Mouse (Mus musculus) urinary bladder, adult 2 months (tissue): Measurements from ENCODE around the gene Fam173b. TPM values are rescaled to one million over a fixed set of nuclear protein-coding genes. Genes with fewer than 3 reads are reported as not detected.

Experiments used
- DNase-seq: peaks from one replicate; pipeline ENCODE4 v3.0.0; 2022; ENCODE audit warnings: low spot score
- polyA plus RNA-seq: library from polyadenylated mRNA; depleted of rRNA; stranded (reverse); fragments of >200 nt; gene quantifications from 2 replicates; pipeline ENCODE4 v1.2.3, GENCODE M21; 2012

Fam173b gene
- polyA plus RNA-seq, 1 experiment: 20.8 TPM

DNA sequence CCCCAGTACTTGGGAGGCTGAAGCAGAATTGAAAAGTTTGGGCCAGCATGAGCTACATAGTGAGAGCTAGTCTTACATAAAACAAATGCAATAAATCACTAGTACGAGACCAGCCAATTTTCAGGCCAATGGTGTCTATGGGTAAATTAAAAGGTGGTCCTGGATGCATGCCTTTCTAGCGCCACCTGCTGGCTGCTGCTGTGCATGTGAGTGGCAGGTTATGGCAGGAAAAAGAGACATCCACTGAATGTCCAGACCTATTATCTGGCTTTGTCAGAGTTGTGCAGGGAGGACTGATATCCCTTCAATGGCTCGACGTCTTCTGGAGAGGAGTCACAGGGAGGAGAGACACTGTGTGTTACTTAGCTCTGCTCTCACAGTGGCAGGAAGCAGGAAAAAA is 15.1 kb upstream of the Fam173b start:
- DNase-seq: peak; percentile 70

DNA sequence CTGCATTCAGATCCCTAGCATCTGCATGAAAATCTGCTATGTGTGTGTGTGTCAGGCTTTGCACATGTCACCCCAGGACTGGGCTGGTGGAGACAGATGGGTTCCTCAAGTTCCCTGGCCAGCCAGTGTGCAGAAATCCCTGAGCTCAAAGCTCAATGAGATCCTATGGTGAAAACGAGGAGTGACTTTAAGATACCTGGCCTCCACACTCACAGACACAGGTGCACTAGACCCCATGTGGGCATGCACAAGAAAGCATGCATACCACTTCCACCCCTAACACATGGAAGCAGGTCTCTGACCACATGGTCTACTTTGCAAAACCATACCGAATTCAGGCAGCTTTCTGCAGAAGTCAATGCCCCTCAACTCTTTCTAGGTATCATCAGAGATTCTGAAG is 13.9 kb upstream of the Fam173b start:
- no peak for DNase-seq

DNA sequence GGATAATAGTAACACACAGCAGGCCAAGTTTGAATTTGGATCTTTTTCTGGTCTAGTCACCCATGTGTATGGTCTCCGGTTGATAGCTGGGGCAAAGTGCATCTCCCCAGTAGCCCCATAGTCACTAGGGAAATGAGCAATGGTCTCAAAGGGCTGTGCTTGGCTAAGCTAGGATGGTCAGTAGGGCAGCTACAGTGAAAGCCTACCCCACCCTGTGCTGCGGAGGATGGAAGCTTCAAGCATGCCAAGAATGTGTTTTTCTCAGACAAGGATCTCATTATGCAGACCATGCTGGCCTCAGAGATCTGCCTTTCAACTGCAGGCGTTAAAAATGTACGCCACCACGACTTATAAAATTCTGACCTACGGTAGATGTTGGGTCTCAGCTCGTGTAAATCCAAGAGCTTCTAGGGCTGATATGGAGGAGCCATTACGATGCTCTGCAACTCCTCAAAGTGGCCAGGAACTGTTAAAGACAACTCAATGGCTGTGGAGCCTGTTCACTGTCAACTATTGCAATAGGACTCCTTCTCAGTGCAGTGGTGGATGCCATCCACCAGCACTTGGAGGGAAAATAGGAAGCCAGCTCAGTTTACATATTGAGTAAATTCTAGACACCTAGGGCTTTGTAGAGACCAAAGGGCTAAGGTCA is 12.5 kb upstream of the Fam173b start:
- no peak for DNase-seq

DNA sequence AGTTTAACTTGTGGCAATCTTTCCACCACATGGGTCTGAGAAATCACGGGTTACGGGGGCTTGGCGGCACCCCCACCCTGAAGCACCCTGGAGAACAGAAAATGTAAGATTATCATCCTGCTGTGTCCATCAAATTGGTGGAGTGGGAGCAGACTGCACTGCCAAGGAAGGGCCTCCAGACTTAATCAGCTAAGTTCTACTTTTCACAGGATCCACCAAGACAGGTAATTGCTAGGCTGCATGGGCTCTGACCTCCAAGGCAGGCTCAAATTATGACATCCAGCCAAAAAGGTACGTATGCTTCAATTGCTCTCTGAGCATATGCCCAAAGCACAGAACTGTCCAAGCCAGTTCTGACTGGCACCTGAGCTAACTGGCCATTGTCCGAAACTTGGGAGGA is 11.5 kb upstream of the Fam173b start:
- DNase-seq: no peak

DNA sequence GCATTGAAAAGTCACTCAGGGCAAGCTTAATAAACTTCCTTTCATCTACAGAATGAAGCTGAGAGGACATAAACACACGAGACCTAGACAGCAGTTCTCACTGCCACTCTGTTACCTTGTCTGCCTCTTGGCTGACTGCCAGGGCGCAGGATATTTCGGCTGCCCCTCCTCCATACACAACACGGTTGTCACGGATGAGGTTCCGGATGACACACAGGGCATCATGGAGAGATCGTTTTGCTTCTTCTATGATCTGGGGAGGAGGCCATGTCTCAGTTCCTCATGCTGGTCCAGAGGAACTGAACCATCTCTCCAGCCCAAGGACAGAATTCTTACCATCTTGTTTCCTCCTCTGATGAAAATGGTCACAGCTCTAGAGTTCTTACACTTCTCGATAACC is 9.1 kb upstream of the Fam173b start:
- DNase-seq: no peak

DNA sequence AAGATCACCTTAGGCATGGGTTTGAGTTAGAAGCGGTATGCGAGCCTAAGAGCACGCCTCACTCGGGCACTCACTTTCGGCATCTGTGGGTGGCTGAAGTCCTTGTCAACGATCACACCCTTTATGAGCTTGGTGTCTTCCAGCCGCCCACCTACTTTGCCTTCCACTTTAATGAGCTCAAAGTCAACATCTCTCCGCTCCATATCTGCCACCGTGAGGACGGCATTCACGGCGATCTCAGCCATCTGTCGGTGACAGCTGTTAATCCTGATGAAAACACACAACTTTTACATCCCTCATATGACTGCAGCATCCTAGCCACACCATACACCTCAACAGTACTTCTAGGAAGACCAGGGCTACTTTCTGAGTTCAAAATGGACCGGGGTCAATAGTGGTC is 7.4 kb upstream of the Fam173b start:
- no peak for DNase-seq

DNA sequence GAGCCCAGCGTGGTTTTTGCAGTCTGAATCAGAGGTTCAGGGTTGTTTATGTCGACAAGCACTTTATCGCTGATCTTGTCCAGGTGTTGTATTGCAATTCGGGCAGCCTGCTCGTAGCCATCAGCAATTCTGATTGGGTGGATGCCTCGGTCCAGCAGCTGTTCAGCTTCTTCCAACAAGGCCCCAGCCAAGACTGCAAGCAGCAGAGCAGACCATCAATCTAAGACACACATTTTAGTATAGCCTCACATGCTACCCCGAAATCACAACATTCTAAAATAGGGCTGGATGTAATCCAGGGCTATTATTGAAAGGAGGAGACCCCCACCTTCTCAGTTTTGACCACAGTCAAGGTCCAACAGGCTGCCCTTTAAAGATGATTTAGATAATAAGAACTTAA is 6.0 kb upstream of the Fam173b start:
- DNase-seq: no peak

DNA sequence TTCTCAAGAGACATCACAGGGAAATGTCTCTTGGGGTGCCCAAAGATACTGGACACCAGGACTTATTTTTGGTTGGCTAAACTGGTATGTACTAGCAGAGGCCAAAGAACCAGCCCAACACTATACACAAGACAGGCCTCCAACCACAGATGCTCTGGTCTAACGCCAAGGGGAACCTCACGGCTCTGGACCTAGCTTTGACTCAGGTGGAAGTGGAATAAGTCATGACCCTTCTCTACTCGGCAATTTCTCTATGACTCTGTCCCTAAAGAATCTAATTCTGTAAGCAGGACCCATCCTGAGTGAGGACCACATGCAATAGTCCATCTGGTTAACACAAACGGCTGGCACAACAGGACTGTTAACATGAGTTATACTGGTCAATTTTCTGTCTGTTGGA is 1.8 kb upstream of the Fam173b start:
- DNase-seq: no peak

DNA sequence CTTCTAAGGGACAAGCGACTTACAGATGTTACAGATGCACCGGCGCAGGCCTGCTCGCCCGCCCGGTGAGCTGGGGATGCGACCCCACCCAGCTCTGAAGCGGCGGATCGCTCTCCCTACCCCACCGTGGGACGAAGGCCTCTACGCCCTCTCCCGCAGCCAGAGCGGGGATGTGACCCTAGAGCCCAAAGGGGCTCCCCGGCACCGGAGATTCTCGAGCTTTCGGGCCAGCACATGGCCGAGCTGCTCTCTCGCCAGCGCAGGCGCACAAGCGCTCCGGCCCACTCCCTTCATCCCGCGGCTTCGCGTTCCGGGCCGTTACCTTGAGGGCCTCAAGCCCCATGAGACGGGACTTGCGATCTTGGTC is 390 bp upstream of the Fam173b start:
- no peak for DNase-seq

DNA sequence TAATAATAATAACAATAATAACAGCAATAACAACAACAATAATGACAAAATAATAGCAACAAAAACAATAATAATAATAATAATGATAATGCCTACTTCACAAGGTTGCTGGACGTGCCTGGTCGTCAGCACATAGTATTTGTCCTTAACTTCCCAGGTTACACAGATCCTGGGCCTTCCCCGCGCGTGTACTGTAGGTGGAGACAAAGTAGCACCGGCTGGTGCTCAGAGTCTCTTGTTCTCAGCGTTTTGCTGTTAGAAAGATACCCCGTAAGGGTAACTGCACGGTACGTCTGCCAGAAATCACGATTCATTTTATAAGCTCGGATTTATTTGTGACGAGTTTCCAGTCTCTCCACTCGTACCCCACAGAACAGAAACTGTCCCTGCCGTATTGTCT is 774 bp downstream of the Fam173b start:
- DNase-seq: no peak

DNA sequence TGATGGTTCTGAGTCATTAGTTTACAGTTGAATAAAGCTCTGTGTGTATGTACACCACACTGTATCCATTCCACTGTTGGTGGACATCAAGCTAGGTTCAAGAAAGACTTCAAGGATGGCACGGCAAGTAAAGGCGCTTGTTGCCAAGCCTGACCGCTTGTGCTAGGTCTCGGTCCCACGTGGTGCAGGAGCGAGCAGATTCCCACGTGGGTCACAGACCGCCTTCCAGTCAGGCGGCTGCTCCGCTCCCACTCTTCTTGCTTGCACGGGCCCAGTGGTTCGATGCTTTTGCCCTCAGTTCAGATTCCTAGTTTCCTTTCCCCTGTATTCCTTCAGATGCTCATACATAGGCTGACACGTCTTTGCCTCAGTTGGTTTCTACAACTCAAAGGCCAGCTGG is 1.5 kb downstream of the Fam173b start:
- no peak for DNase-seq

DNA sequence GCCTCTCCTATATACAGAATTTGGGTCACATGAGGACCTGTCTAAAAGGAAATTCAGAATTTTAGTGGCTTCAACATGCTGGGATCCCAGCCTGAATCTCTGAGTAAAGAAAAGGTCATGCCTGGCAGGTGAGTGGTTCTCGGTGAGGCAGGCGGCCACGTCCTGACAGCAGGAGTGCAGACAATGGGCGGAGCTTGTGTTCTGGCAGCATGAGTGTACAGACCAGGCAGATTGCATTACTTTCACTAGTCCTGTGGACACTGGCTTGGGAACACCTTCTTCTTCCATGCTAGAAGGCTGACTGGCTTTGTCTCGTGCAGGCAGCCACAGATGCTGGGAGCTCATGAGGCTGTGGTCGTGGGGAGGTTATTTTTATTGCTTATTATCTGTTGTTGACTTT is 5.2 kb downstream of the Fam173b start:
- DNase-seq: no peak

DNA sequence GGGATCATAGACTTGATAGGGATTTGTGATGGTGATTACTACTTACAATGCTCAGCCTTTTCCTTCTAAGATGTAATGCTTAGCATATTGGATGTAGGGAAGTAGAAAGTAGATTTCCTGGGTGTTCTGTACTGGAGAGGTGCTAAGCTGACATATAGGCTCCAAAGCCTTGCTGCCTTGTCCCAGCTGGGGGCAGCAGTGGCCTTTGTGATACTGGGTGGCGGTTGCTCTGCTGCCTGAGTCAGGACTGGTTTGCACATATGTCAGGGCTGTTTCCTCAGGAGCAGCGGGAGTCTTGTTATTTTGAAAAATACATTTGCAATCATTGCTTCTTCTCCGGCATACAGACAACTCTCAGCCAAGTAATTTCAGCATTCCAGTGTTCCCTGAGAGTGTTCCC is 9.4 kb downstream of the Fam173b start:
- DNase-seq: no peak

DNA sequence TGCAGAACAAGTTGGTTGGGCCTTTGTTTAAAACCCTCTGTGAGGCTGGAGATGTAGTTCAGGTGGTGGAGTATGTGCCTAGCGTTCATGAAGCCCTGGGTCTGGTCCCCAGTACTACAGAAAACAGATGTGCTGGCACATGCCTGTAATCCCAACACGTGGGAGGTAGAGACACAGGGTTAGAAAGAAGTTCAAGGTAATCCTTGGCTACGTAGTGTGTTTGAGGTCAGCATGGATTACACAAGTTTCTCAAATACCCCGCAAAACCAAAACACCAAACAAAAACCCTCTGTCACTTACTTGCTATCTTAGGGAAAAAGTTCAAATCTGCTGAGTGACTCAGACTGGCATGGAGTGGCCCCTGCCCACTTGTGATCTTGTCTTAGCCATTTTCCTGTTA is 10.3 kb downstream of the Fam173b start:
- DNase-seq: no peak

DNA sequence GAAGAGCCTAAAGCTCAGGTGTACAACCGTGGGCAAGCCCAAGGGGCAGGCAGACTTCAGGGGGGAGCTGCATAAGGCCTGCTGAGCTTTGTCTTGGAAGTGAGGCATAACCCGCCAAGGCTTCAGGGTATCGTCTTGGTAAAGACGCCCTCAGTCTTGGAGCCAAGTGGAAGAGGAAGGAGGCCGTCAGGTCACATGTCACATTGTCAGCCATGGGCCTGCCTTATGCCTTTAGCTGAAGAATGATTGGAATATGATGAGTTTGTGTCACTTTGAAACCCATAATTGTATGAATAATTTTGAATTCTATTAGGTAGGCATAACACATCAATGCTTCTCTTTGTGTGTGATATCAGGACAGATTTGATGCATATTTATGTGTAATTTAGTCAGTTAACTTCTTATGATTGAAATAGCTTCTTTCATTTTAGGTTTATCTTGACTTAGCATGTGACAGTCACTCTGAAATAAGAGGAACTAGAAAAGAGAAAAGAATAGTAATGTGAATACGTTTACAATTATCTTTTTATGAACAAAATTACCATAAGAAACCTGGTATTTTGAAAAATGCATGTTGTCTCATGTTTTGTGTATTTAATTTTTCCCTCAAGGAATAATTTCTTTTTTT is 12.3 kb downstream of the Fam173b start:
- no peak for DNase-seq

DNA sequence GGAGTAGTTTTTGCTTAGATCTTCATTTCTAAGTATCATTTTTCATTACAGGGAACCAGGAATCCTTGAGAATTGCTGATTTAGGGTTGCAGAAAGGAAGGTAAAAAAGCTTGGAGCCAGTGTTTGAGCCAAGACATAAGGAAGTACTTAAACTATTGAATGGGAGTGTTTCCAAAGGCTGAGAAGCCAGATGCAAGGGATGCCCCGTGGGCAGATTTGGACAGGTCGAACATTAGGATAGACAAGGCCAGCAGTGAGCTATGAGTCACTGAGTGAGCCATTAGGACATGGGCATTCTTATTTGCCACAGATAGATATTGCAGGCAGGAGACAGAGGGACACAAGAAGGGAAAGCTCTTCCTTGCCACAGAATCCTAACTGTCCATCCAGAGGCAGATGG is 13.0 kb downstream of the Fam173b start:
- no peak for DNase-seq

DNA sequence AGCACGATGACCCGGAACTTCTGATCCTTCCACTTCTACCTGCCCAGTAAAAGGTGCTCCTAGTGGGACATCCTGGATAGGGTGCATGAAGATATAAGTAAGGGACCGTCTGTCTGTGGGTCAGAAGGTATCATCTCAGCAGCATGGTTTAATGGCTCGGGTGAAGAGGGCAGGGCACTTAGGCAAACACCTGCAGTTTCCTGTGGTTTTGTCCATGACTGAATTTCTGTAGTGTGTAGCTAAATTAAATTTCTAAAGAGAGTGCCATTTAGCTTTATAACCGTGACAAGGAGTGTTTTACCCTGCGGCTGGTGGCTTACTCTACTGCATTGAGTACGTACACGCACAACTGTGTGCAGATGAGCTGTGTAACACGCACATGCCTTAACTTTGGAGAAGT is 15.6 kb downstream of the Fam173b start:
- no peak for DNase-seq

DNA sequence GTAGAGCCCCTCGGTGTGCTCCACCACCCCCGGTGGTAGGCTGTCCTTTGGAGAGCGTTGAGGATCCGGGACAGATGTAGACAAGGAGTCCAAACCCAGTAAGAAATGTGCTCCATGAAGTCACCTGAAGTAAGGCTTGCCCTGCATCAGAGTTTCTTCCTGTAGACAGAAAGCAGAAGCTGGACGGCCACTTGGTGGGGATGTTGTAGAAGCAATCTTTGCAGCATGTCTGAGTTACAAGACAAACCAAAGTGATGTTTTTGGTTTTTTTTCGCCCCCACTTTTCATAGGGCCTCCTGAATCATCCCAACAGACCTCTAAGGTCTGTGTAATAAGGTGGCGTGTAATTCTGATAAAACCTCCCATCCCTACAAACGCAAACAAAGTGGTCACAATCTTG is 17.9 kb downstream of the Fam173b start:
- DNase-seq: no peak

DNA sequence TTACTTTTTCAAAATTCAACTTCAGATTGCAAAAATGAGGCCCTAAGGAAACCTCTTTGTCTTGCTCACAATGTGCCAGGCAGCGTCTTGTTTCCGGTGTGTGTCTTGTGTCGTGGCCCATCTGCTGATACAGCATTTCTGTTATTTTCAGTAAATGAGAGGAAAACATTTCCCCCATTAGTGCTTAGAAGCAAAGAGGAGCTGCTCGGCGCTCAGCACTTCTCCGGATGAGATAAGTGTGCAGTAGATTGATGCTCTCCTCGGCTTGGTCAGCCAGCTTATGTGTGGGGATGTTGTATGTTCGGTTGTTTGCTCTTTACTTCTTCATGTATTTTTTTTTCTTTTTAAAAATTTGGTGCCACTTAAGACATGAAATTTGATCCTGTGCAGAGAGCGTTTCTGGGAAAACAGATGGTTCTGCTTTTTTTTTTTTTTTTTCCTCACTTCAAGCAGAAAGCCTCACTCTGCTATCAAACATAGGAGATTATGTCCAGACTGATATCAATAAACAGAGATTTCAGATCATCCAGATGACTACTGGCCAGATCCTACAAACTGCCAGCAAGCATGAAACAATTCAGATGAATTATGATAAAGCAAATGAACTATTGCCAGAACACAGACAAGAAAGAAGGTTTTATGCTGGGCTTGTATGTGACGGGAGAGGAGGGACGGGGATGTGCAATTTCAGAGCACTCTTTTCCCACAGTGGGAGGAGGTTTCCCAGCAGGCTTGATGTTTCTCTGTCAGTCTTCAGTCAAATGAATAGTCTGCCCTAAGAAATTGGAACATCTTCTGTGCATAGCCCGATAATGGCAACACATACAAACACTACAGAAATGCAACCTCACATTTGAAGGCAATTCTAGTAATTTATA is 25.9 kb downstream of the Fam173b start:
- no peak for DNase-seq

DNA sequence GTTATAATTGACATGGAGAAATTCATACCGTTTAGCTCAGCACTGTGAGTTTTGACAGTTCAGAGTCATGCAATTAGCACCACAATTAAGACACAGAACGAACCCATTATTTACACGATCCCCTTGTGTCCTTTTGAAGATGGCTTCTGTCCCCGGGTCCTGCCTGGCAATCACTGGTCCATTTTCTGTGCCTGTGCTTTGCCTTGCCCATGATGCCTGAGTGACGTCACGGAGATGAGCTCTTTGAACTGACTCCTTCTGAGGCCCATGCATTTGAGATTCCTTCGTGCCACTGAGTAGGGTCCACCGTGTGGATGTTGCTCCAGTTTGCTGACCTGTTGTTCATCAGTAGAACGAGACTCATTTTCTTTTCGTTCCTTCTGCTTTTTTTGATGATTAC is 26.5 kb downstream of the Fam173b start:
- no peak for DNase-seq

DNA sequence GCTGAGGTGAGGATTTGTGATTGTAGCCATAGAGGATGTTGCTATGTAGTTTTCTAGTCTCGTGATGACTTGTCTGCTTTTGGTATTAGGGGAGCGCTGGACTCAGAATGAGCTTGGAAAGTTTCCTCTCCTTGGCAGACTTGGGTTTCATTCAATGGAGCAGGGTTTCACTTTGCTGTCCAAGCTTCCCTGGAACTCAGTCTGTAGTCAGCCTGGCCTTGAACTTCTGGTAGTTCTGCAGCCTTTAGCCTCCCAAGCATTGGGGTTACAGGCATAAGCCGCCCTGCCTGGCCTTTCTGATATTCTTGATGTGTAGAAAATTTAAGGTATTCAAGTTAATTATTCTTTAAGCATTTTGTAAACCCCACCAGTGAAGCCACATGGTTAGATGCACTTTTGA is 27.9 kb downstream of the Fam173b start:
- DNase-seq: no peak

DNA sequence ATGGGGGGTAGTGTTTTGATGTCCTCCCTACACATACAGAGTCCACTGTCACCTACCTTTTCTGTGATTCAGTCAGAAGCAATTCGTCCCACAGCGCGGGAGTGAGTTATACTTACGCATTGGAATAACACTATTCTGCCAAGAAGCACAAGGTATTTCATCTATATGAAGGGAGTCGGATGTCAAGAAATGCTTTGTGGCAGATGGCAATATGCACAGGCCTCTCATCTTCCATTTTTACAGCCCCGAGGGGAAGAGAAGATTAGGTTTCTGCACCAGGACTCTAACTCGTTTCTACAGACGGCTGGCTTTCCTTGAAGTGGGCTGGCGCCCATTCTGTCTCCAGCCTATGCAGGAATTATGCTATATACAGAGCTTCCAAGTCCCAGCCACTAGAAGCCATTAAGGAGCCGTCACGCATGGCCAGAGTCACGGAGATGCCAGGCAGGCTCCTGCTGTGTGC is 29.8 kb downstream of the Fam173b start:
- DNase-seq: no peak

DNA sequence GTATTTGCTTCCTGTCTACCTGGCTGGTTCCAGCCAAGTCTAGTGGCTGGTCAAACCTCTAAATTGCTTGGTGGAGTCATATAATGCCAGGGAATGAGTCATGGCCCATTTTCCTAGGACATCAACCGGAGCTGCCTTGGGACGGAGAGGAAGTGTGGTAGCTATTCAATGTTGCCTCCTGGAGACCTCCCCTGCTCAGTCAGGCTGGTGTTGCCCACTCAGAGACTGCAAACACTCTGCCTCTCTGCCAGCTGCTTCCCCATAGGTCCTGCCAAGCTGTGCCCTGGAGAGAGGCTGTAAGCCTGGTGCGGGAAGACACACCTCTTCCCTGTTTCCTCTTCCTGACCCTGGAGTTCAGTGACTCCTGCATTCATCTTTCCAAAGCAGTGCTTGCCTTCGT is 30.8 kb downstream of the Fam173b start:
- no peak for DNase-seq
